Mouse (Mus musculus) ES-Bruce4 (cell line): ENCODE data around the gene Guca2a.

Experiments
- CTCF ChIP-seq: IDR thresholded peaks from one replicate; pipeline ENCODE4 v1.8.1; 2011; ENCODE audit warnings: low read depth, low read length
- EP300 ChIP-seq: IDR thresholded peaks from 2 replicates; pipeline ENCODE4 v1.6.1; 2011; ENCODE audit warnings: low read depth, low read length; ENCODE audit not compliant: insufficient read depth
- POLR2A ChIP-seq: IDR thresholded peaks from one replicate; pipeline ENCODE4 v1.8.1; 2011; ENCODE audit warnings: low read length; ENCODE audit not compliant: insufficient read depth

GRCm38 (mm10) chr4:119609488-119609887 is 28.0 kb upstream of the Guca2a start:
- TF ChIP-seq CTCF (no peak), POLR2A (no peak), EP300 (no peak)
